ENCODE assay signal across 9 mouse cellular contexts in the genomic region with DNA sequence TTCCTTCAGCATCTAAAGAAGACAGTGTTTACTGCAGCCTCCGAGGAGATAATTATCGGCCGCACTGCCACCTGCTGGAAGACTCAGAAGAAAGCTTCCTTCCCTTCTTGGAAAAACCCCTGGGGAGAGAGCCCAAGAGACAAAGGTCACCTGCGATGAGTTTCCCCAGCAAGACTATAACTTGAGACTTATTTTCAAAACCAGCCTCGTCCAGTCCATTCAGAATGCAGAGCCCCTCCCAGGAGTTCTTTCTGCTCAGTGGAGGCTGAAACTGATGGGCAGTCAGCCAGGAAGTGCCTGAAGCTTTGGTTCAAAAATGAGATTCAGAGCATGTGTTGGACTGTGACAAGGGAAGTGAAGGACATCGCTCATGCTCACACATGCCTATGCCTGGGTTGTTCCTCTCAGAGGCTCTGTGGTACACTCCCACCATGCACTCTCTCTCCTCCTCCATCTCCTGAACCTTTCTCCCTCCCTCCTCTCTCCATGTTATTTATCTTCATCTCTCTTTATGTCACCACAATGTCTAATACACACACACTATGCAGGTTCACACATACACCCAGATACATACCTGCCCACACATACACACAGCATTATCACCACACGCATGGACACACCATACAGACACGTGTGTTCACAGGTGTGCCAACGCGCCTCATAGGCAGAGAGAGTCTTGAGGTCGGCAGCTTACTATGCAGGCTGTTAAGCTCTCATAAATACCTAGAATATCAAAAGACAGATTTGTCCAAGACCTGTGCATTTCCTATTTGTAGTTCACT.
A peak's percentile ranks its signal among the peaks of the same experiment; 100 is the strongest.
DNase-seq lines count a peak whose midpoint lies in the region; ATAC-seq lines count a peak whose summit lies in the region.
"Had no signal": no experiment of that assay in that cellular context is flagged by ENCODE, and none has a peak within 500 bp of the region (broad histone marks: within the 10 kb centered on the region; RNA-seq: fewer than 3 reads in every experiment).

No protein-coding gene starts in this region.

- no peaks in the 10 kb centered on the region for H3K4me1 ChIP-seq in intestine, embryonic 15.5 days (replicated peaks)
- H3K4me1 ChIP-seq in neural tube, embryonic 11.5 days (ENCODE audit: control insufficient read depth, insufficient read depth, low read length): no peaks in the 10 kb centered on the region

- peak; percentile 54 for ATAC-seq in intestine, embryonic 15.5 days
- ATAC-seq in neural tube, embryonic 11.5 days (ENCODE audit: insufficient read depth, low FRiP score, low TSS enrichment): no peak

- H3K36me3 ChIP-seq in intestine, embryonic 15.5 days: no peaks in the 10 kb centered on the region
- no peaks in the 10 kb centered on the region for H3K36me3 ChIP-seq in neural tube, embryonic 11.5 days (ENCODE audit: control insufficient read depth, insufficient read depth, low read length)
- H3K36me3 ChIP-seq: heart, embryonic 15.5 days had no signal

- H3K4me3 ChIP-seq in intestine, embryonic 15.5 days (replicated peaks): no peak overlapping the region
- H3K4me3 ChIP-seq in neural tube, embryonic 11.5 days (ENCODE audit: low read depth, low read length): no peak overlapping the region
- H3K4me3 ChIP-seq: heart, embryonic 15.5 days had no signal

- H3K27ac ChIP-seq in intestine, embryonic 15.5 days: no peak overlapping the region
- H3K27ac ChIP-seq in neural tube, embryonic 11.5 days (ENCODE audit: low read depth, low read length): no peak overlapping the region
- H3K27ac ChIP-seq: heart, embryonic 15.5 days had no signal

- H3K4me2 ChIP-seq in intestine, embryonic 15.5 days (replicated peaks): no peak overlapping the region
- no peak overlapping the region for H3K4me2 ChIP-seq in neural tube, embryonic 11.5 days (ENCODE audit: low read depth)
- H3K4me2 ChIP-seq: heart, embryonic 15.5 days had no signal

- H3K9ac ChIP-seq in intestine, embryonic 15.5 days: no peak overlapping the region
- H3K9ac ChIP-seq in neural tube, embryonic 11.5 days (ENCODE audit: low read length): no peak overlapping the region
- H3K9ac ChIP-seq: heart, embryonic 15.5 days had no signal

- H3K9me3 ChIP-seq in intestine, embryonic 15.5 days: no peaks in the 10 kb centered on the region
- H3K9me3 ChIP-seq in neural tube, embryonic 11.5 days (ENCODE audit: control insufficient read depth, low read length): no peaks in the 10 kb centered on the region
- H3K9me3 ChIP-seq: heart, embryonic 15.5 days had no signal

- intact Hi-C loops in gastrocnemius, postnatal 36 days (cut with DNase I): loop anchor here (5.0 to 10.0 kb wide), 4 partner anchors 602 to 1692 kb away; no protein-coding TSS in a partner anchor
- intact Hi-C loops in left cerebral cortex, postnatal 36 days (cut with DNase I): loop anchor here (2.0 to 10.0 kb wide), 4 partner anchors 125 to 1695 kb away; no protein-coding TSS in a partner anchor

- no peaks in the 10 kb centered on the region for H3K27me3 ChIP-seq in intestine, embryonic 15.5 days (replicated peaks)
- no peaks in the 10 kb centered on the region for H3K27me3 ChIP-seq in neural tube, embryonic 11.5 days (ENCODE audit: control insufficient read depth, insufficient read depth, low read length)
- H3K27me3 ChIP-seq: heart, embryonic 15.5 days had no signal

- WGBS in intestine, embryonic 15.5 days: 58% methylated on average over 11 of the region's 11 CpGs
- WGBS in neural tube, embryonic 11.5 days: 70% methylated on average over 11 of the region's 11 CpGs

- DNase-seq in layer of hippocampus, adult 11-12 months (ENCODE audit: low spot score): peak; percentile 47
- no peak for DNase-seq in layer of hippocampus, adult 9-10 months (ENCODE audit: low spot score)
- peak; percentile 57 to 75 for DNase-seq in cerebellum, postnatal 25 days
- DNase-seq in gastrocnemius, postnatal 36 days: peak; percentile 40 to 51
- DNase-seq in left cerebral cortex, postnatal 36 days (ENCODE audit: low spot score in 2 of 2): peak; percentile 58 to 67
- peak; percentile 57 for DNase-seq in neural tube, embryonic 11.5 days (ENCODE audit: low spot score)
- peak; percentile 14 to 25 for DNase-seq in thymus, postnatal 36 days
